Mouse (Mus musculus): ENCODE measurements around the gene Gm10799. TPM values are rescaled to one million over a fixed set of nuclear protein-coding genes. Genes with fewer than 3 reads are reported as not detected.
A peak's percentile ranks its signal among the peaks of the same experiment; 100 is the strongest.
"Not testable (repeated sequence)": the region's sequence is repeated elsewhere in the genome, so short reads cannot be mapped to it uniquely, and the experiment has no call there.

Gene Gm10799
- total RNA-seq, 2 experiments from 2014 or later: not detected

GRCm38 (mm10) chr2:104069704-104070185 lies 1.4 kb upstream of the Gm10799 start, which contains the start of gene Cd59b:
TSS of gene Cd59b (plus strand) at chr2:104069849.
- peak in 1 of 2 experiments; percentile 38 for DNase-seq (ENCODE audit: low spot score in 2 of 2)

GRCm38 (mm10) chr2:104065526-104065925 lies 2.8 kb downstream of the Gm10799 start, which contains the start of gene Gm10912:
TSS of gene Gm10912 (plus strand) at chr2:104065826.
- not testable (repeated sequence) for DNase-seq (ENCODE audit: low spot score in 2 of 2)

GRCm38 (mm10) chr2:104064152-104064551 lies 4.2 kb downstream of the Gm10799 start:
- no peak for DNase-seq (ENCODE audit: low spot score in 2 of 2)

GRCm38 (mm10) chr2:104062665-104063064 lies 5.7 kb downstream of the Gm10799 start:
- DNase-seq (ENCODE audit: low spot score in 2 of 2): no peak

- DNase-seq (ENCODE audit: low spot score in 2 of 2): no peak
Measured at GRCm38 (mm10) chr2:104060996-104061395, 7.4 kb downstream of the Gm10799 start.

- DNase-seq (ENCODE audit: low spot score in 2 of 2): no peak
Measured at GRCm38 (mm10) chr2:104059786-104060185, 8.6 kb downstream of the Gm10799 start.

- no peak for DNase-seq (ENCODE audit: low spot score in 2 of 2)
Measured at GRCm38 (mm10) chr2:104058954-104059353, 9.4 kb downstream of the Gm10799 start.

- DNase-seq (ENCODE audit: low spot score in 2 of 2): no peak
Measured at GRCm38 (mm10) chr2:104058381-104058780, 10.0 kb downstream of the Gm10799 start.

- no peak for DNase-seq (ENCODE audit: low spot score in 2 of 2)
Measured at GRCm38 (mm10) chr2:104044479-104045080, 23.8 kb downstream of the Gm10799 start.

GRCm38 (mm10) chr2:104043624-104044478 lies 24.5 kb downstream of the Gm10799 start:
- no peak for DNase-seq (ENCODE audit: low spot score in 2 of 2)

- no peak for DNase-seq (ENCODE audit: low spot score in 2 of 2)
Measured at GRCm38 (mm10) chr2:104042766-104043165, 25.6 kb downstream of the Gm10799 start.

- DNase-seq (ENCODE audit: low spot score in 2 of 2): no peak
Measured at GRCm38 (mm10) chr2:104041632-104042031, 26.7 kb downstream of the Gm10799 start.

- DNase-seq (ENCODE audit: low spot score in 2 of 2): no peak
Measured at GRCm38 (mm10) chr2:104038236-104038635, 30.1 kb downstream of the Gm10799 start.

- DNase-seq (ENCODE audit: low spot score in 2 of 2): no peak
Measured at GRCm38 (mm10) chr2:104036316-104036715, 32.0 kb downstream of the Gm10799 start.

- no peak for DNase-seq (ENCODE audit: low spot score in 2 of 2)
Measured at GRCm38 (mm10) chr2:104035595-104035994, 32.8 kb downstream of the Gm10799 start.

GRCm38 (mm10) chr2:104034832-104035472 lies 33.4 kb downstream of the Gm10799 start:
- peak in 1 of 2 experiments; percentile 37 for DNase-seq (ENCODE audit: low spot score in 2 of 2)

- no peak for DNase-seq (ENCODE audit: low spot score in 2 of 2)
Measured at GRCm38 (mm10) chr2:104032056-104032455, 36.3 kb downstream of the Gm10799 start.

GRCm38 (mm10) chr2:104030381-104030780 lies 38.0 kb downstream of the Gm10799 start:
- DNase-seq (ENCODE audit: low spot score in 2 of 2): no peak

- no peak for DNase-seq (ENCODE audit: low spot score in 2 of 2)
Measured at GRCm38 (mm10) chr2:104029074-104029473, 39.3 kb downstream of the Gm10799 start.

GRCm38 (mm10) chr2:104028139-104028723 lies 40.1 kb downstream of the Gm10799 start, which contains the start of gene 4931422A03Rik:
TSS of gene 4931422A03Rik (minus strand) at chr2:104028361.
- DNase-seq (ENCODE audit: low spot score in 2 of 2): no peak
